Mouse (Mus musculus) kidney, postnatal 36 days (tissue): ENCODE data around the gene 4930432M17Rik.

Experiments used
- DNase-seq, 2 experiments: peaks; one replicate each; pipeline ENCODE4 v3.0.0; 2021 to 2022; ENCODE audit warnings: mixed read lengths in 2 of 2

Gene 4930432M17Rik

DNA sequence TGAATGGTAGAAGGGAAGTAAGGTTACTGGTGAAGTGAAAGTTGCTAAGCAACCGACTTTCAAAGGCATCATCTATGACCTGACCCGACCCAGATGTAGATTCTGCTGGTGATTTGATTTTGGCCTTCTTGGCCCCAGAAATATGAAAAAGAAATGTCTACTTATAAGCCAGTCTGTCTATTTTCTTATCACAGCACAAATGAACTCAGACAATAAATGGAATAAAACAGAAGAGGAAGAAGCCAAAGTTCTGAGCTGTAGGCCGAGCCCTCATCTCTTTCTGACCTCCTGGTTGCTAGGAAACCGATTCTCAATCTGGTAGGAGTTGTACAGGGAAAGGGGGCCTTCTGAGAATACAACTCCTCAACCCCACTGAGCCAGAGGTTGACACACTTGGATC lies at the start of gene 4930432M17Rik:
Gene 4930432M17Rik, plus strand, starts transcription at position 301 of the 400 bp plus-strand sequence.
- no peak for DNase-seq

DNA sequence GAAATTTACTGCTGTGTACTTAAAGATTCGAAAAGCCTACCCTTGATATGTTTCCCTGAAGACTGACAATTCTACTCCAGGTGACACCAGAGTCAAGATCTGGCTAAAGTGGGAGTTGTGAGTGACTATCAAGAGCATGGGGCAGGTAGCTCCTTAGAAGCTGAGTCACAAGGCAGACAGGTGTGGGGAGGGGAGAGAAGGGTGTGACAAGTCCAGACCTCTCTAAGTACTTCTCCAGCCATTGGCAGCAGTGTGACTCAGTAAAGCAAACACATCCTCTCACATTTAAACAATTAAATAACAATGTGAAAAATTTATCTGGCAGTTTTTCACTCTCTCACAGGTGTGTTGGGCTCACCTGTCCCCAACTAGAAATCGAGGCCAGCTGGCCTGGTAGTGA lies 44.9 kb upstream of the 4930432M17Rik start:
- DNase-seq = no peak

DNA sequence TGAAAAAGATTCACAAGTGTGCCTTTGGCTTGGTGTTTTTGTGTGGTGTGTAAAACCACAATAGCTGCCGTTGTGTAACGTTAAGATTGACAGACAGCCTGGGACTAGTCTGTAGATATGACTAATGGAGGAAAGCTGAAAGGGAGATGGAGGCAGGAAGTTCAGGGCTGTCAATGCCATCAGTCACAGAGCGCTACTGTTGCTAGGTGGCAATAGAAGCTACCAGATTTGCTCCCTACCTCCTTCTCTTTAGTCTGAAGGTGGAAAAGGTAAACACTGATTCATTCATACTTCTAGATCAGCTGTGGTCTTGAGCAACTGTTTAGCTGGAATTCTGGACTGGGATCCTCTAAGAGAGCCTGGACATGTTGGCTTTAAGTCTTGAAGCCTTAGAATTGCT lies 44.3 kb upstream of the 4930432M17Rik start:
- no peak for DNase-seq

DNA sequence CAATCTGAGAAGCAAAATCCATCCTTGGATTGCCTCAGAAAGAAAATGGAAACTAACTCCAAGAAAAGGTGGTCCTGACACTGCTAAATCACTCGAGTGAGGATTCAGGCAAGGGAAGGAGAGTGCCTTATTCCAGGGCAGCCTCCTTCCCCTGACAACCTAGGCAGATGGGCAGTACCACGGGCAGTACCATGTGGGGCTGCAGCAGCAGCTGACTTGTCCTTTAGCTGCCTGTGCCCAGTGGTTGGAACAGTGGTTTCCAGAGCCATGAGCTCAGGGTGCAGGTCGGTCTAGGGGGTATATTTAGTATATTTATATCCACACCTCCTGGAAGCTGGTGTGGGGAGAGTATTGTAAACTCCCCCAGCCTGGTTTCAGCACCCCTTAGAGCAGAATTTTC lies 42.3 kb upstream of the 4930432M17Rik start:
- no peak for DNase-seq

DNA sequence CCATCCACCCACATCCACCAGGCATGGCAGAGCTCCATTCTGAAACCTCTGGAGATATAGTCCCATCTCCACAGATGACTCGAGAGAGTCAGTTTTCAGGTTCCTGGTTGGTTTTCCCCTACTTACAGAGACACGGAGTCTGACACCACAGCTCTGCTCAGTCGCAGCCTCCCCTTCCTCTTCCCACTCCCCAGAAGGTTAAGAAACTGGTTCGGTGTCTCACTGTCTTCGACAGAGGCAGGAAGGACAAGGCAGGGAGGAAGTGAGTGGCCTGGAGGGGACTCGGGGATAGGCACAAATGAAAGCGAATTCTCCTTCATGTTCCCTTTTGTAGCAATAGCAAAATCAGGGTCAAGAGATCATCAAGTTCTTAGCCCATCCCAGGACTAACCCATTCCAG lies 39.9 kb upstream of the 4930432M17Rik start:
- no peak for DNase-seq

DNA sequence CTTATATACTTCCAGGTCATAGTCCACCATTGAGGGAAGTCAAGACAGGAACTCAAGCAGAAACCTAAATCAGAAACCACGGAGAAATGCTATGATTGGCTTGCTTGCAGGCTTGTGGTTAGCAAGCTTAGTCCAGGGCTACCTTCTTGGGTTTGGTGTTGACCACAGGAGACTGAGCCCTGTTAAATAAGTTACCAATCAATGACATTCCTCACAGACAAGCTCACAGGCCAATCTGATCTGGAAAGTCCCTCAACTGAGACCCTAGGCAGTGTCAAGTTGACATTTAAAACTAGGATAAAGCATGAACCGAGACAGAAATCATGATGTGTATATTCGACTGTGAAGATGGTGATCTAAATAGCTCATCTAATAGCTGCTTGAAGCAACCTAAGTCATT lies 35.6 kb upstream of the 4930432M17Rik start:
- DNase-seq = peak in 1 of 2 experiments; percentile 58

DNA sequence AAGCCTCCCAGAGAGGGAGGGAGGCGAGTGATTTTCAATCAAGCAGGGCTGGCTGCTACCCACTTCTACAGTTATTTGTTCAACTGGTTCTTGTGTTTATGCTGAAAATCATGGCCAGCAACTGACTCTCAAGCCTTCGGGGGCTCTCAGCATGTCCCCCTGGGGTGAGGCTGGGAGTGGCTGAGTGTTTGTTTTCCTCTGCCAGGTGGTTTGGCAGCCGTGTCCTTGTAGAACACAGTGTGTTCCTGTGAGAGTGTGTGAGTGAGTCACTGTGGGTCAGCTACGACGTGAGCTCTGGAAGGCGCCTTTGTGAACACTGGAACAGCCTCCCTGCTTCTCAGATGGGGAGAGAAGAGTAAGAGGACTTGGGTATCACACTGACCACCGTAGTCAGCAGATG lies 35.1 kb upstream of the 4930432M17Rik start:
- DNase-seq = peak in 1 of 2 experiments; percentile 47

DNA sequence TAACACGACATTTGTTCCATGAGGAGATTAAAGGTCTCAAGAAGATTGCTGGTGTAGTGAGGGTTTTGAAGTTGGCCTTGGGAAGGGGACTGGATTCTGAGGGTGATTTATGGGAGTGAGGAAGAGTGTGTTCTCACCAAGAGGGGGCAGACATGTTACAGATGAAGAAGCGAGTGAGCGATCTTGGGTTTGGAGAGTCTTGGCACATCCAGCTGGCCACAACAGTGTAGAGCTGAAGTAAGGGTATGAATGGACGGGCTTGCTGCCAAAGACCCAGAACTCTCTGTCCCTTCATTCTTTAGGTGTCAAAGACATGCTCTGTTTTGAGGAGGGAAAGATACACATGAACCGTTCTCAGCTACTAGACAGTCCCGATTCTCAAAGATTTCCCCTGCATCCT lies 34.2 kb upstream of the 4930432M17Rik start:
- DNase-seq = peak; percentile 69 to 74

DNA sequence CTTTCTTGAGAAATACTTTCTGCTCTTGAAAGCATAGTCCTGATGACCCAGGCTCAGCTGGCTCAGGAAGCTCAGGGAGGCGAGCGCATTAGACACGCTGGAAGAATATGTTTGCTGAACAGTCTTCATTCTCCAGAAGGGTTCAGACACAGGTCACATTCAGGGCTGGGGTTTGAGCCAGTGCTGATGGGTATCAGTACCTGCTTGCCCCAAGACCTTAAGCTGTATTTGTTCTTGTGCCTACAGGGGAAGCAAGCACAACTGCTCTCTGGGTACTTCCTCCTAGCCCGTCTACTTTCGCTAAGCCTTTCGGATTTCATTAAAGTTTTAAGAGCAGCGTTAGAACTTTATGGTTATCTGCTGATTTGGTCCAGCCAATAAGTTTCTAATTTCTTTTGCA lies 33.8 kb upstream of the 4930432M17Rik start:
- no peak for DNase-seq

DNA sequence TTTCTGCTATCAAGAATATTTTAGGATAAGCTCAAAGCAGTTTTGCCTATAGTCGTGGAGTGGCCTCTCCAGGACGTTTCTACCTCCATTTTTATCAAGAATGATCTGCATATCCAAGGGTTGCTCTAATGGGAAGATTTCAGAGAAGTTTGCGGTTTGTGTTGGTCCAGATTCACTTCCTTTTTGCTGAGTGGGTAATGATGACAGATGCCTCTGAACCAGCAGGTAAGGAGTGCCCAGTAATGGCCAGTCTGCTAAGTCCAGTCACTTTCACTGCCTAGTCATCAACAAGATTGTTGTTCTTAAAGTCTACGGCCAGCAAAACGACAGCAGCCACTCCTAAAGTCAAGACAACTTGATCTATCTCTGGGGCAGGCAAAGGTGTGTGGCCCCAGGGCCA lies 32.8 kb upstream of the 4930432M17Rik start:
- DNase-seq = no peak

DNA sequence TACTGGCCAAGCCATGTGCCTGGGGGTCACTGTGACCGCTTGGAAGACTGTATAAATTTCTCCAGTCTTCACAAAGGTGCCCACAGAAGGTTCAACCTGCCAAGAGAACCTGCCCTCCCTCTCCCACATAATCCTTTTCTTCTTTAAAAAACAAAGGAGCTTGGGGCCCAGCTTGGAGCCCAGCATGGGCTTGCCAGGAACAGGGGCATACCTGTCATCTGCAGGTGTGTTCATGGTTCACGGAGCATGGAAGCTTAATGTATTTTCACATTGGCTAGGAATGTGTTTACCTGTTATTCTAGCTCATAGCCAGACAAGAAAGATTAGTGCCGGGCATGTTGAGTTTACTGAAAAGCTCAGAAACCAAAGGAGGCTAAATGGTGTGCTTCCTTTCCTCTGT lies 32.3 kb upstream of the 4930432M17Rik start:
- DNase-seq = no peak

DNA sequence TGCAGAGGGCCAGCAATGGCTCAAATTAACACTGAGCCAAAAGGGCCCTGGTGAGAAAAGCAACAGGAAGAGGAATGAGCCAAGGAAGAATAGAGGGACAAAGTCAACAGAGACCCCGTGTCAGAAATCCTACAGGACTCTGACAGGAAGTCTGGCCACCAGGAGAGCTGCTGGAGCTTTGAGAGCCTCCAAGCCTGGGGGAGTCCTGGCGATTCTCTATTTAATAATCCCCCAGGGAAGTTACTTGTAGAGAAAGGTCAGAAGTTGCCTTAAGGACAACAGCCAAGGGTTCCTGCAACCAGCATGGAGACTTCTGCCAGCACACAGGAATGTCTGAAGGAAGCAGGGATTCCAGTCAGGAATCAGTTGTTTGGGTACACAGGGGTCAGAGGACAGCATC lies 30.0 kb upstream of the 4930432M17Rik start:
- DNase-seq = no peak

DNA sequence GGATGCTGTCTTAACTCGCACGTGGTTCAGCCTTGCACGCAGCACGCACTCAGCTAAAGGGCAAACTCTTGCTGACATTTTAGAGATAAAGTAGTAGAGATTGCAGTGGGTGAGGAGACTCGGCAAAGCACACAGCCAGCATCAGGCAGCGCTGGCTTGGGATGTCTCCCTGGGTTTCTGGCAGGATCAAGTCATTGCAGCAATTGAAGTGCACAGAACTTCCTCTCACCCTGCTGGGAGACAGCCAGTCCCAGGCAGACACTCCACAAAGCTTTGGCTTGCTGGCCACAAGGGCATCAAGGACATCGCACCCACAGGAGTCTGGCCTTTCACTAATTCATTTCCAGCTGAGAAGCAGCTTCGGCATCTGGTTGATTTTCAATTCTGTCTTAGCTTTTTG lies 27.3 kb upstream of the 4930432M17Rik start:
- DNase-seq = peak in 1 of 2 experiments; percentile 59

DNA sequence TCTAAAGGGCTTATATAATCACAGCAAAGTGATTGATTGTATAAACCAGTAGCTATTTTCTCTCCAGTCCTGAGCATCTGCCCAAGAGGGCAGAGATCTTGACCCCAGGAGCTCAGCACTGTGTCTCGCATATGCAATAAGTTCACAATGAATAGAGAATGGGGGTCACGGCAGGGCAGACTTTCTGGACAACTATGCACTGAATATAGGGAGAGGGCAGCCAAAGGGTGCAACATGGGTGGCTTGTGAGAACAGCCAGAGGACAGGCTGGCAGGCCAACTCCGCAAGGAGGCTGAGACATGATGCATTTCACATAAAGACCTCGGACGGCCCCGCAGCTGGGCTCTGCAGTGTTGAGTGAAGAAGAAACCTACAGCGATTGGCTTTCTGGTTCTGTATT lies 25.1 kb upstream of the 4930432M17Rik start:
- no peak for DNase-seq

DNA sequence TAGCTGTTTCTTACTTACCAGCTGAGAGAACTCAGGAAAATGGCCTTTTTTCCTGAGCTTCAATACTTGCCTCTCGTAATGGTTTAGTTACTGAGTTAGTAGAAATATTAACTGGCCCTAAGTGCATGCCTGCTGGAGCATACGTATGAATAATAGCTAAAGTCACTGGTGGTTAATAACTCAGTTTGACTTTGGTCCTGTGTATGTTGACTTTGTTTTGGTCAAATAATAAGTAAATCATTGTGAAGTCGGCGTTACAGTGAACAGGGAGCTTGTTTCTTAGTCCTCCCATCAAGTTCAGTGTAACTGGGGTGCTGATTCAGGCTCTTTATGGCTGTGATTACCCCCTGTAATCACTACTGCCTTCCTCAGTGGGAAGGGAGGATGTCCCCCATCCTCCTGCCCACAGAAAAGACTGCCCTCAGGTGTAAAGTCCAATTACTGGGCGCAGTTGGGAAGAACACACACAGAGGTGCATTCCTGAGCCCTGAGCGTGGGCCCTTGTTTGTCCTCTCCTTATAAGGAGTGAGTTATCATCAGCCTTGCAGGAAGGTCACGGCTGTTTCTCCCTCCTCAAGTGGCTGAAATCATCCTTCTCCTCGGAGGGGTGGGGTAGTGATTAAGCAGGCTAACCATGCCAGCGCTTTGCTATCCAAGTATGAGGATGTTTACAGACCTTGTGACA lies 24.1 kb upstream of the 4930432M17Rik start:
- peak; percentile 68 to 79 for DNase-seq

DNA sequence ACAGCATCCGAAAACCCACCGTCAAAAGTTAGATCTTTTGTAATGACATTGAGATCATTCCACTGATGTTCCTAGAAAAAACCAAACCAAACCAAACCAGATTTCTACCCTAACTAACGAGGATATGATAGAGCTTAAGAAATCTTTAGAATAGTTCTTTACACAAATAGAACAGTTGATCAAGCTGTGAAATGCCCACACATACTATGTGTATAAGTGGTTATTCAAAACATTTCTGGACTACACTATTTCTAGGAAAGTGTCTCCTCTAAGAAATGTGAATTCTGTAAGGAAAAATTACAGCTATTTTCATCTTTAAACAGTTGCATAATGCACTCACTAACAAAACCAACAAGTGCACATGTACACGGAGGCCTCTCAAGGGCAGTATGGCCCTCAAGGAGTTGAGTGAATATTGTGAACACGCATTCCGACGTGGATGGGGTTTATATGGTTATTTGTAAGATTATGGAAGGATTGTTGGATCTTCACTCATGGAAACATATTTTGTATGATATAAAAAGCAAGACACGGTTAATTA lies 22.3 kb upstream of the 4930432M17Rik start:
- DNase-seq = no peak

DNA sequence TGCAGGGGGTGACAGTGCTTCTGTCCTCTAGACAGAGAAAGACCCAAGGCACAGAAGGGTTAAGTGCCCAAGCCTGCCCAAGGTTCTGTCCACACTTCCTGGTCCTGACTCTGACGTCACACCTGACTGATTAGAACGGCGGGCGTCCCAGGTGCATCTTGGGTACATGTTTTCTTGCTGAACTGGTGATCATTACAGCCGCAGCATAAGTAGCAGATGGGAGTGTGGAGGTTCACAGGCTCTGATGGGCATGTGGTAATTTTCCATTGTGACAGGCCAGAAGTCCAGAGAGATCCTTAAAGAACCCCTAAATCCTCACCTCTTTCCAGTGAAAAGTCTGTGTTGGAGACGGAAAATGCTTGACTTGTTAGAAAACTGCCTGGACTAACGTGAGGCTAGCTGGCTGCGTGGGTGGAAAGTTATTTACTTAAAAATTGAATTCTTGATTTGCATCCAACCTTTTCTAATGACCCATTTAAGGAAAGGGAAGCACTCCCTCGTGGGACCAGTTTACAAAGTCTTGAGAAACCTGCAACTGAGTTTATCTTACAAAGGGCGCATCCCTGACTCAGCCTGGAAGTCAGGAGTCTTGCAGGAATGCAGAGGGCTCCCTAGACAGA lies 20.4 kb upstream of the 4930432M17Rik start:
- DNase-seq = peak; percentile 62 to 67

DNA sequence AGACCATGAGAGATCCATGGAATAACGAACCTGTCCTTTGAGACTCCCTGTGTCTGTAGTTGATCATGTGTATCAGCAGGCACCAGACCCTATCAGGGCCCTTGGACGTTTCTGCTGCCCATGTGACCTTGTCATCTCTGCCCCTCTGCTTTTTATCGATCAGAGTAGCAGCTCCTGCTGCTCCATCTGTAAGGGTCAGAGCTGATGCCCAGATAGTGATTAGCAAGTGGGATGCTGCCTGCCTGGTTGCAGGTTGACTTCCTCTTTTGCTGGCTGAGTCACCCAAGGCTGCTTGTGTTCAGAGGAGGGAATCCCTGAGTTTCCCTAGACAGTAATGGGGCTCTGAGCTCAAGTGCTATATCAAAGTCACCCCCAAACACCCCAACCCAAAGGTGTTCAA lies 18.9 kb upstream of the 4930432M17Rik start:
- no peak for DNase-seq

DNA sequence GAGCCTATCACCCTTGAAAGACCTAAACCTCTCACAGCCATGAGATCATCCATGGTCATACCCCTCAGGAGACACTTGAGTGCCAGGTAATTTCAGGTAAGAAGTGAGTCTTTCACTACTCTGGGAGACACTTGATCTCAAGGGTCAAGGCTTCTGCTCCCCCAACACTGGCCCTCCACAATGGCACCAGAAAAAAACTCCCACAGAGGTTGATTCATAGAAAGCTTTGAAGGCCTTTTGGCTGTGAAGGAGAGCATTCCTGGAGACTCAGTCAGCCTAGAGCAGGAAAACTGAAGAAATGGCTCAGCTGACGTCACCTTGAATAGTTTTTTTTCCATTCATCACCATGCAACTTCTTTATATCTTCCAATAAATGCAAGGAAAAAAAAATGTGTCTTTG lies 18.4 kb upstream of the 4930432M17Rik start:
- DNase-seq = no peak

DNA sequence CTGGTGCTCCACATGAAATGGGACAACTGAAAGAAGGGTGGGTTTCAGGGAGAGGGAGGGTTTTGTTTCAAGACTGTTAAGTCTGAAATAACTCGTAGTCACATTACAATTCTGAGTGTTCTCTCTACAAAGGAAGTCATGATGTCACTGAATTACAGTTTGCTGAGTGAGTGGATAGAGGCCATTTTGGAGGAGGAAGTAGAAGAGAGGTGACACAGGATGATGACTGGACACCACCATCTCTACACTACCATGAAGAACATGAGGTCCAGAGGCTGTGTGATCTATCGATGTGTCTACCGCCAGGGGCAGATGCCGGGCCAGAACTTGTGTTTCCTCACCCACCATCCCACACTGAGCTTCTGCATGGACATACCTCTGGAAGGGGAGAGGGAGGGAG lies 13.6 kb upstream of the 4930432M17Rik start:
- no peak for DNase-seq

DNA sequence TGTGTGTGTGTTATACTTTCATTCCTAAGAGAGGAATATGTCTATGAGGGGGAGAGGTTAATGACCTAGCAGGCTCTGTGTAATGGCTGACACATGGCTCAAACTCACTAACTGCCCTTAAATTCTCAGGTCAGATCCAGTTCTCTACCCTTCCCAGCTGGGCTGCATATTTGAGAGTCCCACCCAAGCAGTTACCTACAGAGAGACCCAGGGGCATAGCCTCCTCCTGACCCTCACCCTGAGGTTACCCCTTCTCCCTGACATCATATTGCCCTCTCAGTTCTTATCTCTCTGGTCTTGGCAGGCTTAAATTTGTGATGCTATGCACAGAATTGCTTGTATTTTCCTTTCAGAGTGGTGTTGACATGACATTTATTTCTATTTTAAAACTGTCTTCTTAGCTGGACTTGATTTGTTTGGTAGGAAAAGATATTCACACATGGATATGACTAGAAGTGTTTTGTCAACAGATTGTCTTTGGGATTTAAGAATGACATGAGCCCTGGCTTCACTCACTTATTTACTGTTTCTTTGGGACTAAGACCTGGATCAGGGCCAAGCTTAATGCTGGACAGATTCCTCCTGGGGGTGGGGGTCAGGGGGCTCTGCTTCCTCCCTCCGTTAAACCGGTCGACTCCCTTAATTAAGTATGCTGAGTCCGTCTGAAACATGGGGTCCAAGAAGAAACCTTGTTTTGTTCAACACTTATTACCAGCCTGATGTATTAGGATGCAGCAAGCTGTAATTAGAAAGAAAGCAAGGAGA lies 7.7 kb upstream of the 4930432M17Rik start:
- no peak for DNase-seq

DNA sequence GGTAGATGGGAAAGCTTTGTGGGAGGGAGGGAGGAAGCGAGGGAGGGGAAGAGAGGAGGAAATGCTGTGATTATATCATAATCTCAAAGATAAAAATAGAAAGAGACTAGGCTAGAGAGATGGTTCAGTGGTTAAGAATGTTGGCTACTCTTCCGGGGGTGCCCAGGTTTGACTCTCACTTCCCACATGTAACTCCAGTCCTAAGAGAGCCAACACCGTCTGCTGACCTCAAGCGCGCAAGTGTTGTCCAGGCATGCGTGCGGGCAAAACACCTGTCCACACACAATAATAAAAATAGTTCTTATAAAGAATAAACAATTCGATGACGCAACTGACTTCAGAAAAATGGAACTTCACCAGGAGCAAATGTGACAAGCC lies 7.1 kb upstream of the 4930432M17Rik start:
- DNase-seq = no peak

DNA sequence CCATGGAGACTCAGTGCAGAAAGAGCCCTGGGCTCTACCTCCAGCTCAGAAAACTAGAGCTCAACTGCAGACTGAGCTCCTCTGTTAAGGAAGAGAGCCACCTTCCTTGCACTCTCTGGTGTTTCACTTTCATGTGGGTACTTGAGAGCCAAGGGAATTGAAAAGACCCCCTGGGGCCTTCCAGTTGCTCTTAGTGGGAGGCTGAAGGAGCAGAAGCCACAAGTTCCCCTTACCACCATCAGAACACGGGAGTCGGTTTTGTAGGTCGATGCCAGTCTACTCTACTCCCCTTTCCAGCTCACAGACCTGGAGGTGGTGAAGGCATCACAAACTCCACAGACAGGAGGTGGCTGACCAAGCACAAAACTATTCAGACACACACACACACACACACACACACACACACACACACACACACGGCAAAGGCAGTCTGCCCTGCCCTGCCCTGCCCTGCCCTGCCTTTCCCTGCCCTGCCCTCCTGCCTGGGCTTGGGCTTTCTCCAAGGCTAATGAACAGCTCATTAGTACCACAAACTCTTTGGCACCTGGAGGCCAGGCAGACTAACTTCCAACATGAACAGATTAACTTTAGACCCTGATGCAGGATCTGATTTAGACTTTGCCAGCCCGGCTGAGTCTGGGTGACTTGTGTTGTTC lies 1.7 kb downstream of the 4930432M17Rik start:
- DNase-seq = peak; percentile 82 to 84
